ENCODE assay signal across 8 mouse cellular contexts in genomic region chr10:67003009-67003742, GRCm38 (mm10).
A peak's percentile ranks its signal among the peaks of the same experiment; 100 is the strongest.
DNase-seq lines count a peak whose midpoint lies in the region; ATAC-seq and TF ChIP-seq lines count a peak whose summit lies in the region.

No protein-coding gene starts in this region.

- H3K9me3 ChIP-seq in intestine, embryonic 14.5 days (ENCODE audit: control insufficient read depth, low read length), result no peaks in the 10 kb centered on the region
- H3K9me3 ChIP-seq in midbrain, embryonic 15.5 days, result no peaks in the 10 kb centered on the region

- DNase-seq in layer of hippocampus, postnatal 10 days (ENCODE audit: low spot score in 2 of 2), result peak; percentile 43 to 71
- DNase-seq in layer of hippocampus, adult 9-11 months, result no peak
- peak; percentile 90 for DNase-seq in embryo, embryonic 10 days (ENCODE audit: low spot score)
- DNase-seq in gastrocnemius, postnatal 4 days (ENCODE audit: low spot score in 2 of 2), result peak; percentile 48 to 71
- peak; percentile 84 for DNase-seq in intestine, embryonic 14.5 days (ENCODE audit: low spot score)
- DNase-seq in liver, adult 2 months (ENCODE audit: extremely low read depth, low read depth, low spot score), result peak; percentile 26
- DNase-seq in thymus, postnatal 36 days, result peak; percentile 14 to 24

- ATAC-seq in intestine, embryonic 14.5 days (replicated peaks; ENCODE audit: low FRiP score, low TSS enrichment, low read depth), result peak; percentile 54
- peak; percentile 73 for ATAC-seq in midbrain, embryonic 15.5 days (replicated peaks)

- H3K9ac ChIP-seq in intestine, embryonic 14.5 days (ENCODE audit: low read length), result peak overlapping the region; percentile 41
- peak overlapping the region; percentile 60 for H3K9ac ChIP-seq in liver, adult 2 months (ENCODE audit: low read depth, low read length)
- no peak overlapping the region for H3K9ac ChIP-seq in midbrain, embryonic 15.5 days

- peak overlapping the region; percentile 16 for H3K4me3 ChIP-seq in intestine, embryonic 14.5 days (ENCODE audit: low read depth, low read length)
- H3K4me3 ChIP-seq in liver, adult 2 months (ENCODE audit: insufficient read depth, low read depth, low read length), result peak overlapping the region; percentile 30
- H3K4me3 ChIP-seq in midbrain, embryonic 15.5 days, result peak overlapping the region; percentile 30

- H3K79me2 ChIP-seq in liver, adult 2 months (ENCODE audit: control insufficient read depth, insufficient read depth, low read length), result no peaks in the 10 kb centered on the region

- TF ChIP-seq CTCF in liver, adult 2 months (IDR thresholded peaks at IDR 0.05; ENCODE audit: low read depth, low read length), result no peak

- peak overlapping the region; percentile 91 for H3K27ac ChIP-seq in intestine, embryonic 14.5 days (ENCODE audit: low read depth)
- H3K27ac ChIP-seq in liver, adult 2 months (replicated peaks; ENCODE audit: insufficient read depth, low read depth, low read length), result peak overlapping the region; percentile 93
- peak overlapping the region; percentile 72 for H3K27ac ChIP-seq in midbrain, embryonic 15.5 days

- peaks cover 26% of the 10 kb centered on the region; the same call in 1 of the 2 replicates for H3K4me1 ChIP-seq in intestine, embryonic 14.5 days (replicated peaks; ENCODE audit: control insufficient read depth, insufficient read depth, low read length)
- peaks cover 5% of the 10 kb centered on the region for H3K4me1 ChIP-seq in liver, adult 2 months (ENCODE audit: control insufficient read depth, insufficient read depth, low read length)
- H3K4me1 ChIP-seq in midbrain, embryonic 15.5 days, result peaks cover 30% of the 10 kb centered on the region

- H3K4me2 ChIP-seq in intestine, embryonic 14.5 days (ENCODE audit: low read length), result peak overlapping the region; percentile 50
- peak overlapping the region; percentile 60 for H3K4me2 ChIP-seq in midbrain, embryonic 15.5 days

- no peaks in the 10 kb centered on the region for H3K36me3 ChIP-seq in intestine, embryonic 14.5 days (ENCODE audit: control insufficient read depth, insufficient read depth, low read length)
- H3K36me3 ChIP-seq in liver, adult 2 months (ENCODE audit: control insufficient read depth, insufficient read depth, low read length), result no peaks in the 10 kb centered on the region
- H3K36me3 ChIP-seq in midbrain, embryonic 15.5 days (replicated peaks), result no peaks in the 10 kb centered on the region

- TF ChIP-seq POLR2A in liver, adult 2 months (IDR thresholded peaks at IDR 0.05; ENCODE audit: extremely low read depth, insufficient read depth, low read length), result no peak

- 1% methylated on average over 25 of the region's 25 CpGs for WGBS in intestine, embryonic 14.5 days
- 5% methylated on average over 25 of the region's 25 CpGs for WGBS in liver, adult 2 months
- 1% methylated on average over 25 of the region's 25 CpGs for WGBS in midbrain, embryonic 15.5 days

- H3K27me3 ChIP-seq in intestine, embryonic 14.5 days (replicated peaks; ENCODE audit: control insufficient read depth, insufficient read depth, low read length), result no peaks in the 10 kb centered on the region
- H3K27me3 ChIP-seq in liver, adult 2 months (ENCODE audit: control insufficient read depth, insufficient read depth, low read length), result no peaks in the 10 kb centered on the region
- no peaks in the 10 kb centered on the region for H3K27me3 ChIP-seq in midbrain, embryonic 15.5 days (replicated peaks)
